Mouse (Mus musculus) cerebellum, adult 8-10 months (tissue): ENCODE results near the gene Sorbs1.

Experiments
- DNase-seq: peaks from one replicate; pipeline ENCODE4 v3.0.0; 2022

Gene Sorbs1

GRCm38 (mm10) chr19:40336694-40337093 is 176.9 kb downstream of the Sorbs1 start:
- DNase-seq = no peak

GRCm38 (mm10) chr19:40333905-40334304 is 179.7 kb downstream of the Sorbs1 start:
- DNase-seq = no peak

GRCm38 (mm10) chr19:40333081-40333480 is 180.5 kb downstream of the Sorbs1 start:
- DNase-seq = no peak

GRCm38 (mm10) chr19:40332303-40332702 is 181.3 kb downstream of the Sorbs1 start:
- DNase-seq = no peak

GRCm38 (mm10) chr19:40331846-40332245 is 181.7 kb downstream of the Sorbs1 start:
- DNase-seq = no peak

- DNase-seq = no peak
These were observed 187.5 kb downstream of the Sorbs1 start for GRCm38 (mm10) chr19:40326126-40326525.

- no peak for DNase-seq
These were observed 188.2 kb downstream of the Sorbs1 start for GRCm38 (mm10) chr19:40325381-40325780.

- DNase-seq = no peak
These were observed 191.4 kb downstream of the Sorbs1 start for GRCm38 (mm10) chr19:40322226-40322625.

- no peak for DNase-seq
These were observed 194.4 kb downstream of the Sorbs1 start for GRCm38 (mm10) chr19:40319199-40319598.

GRCm38 (mm10) chr19:40318511-40318910 is 195.1 kb downstream of the Sorbs1 start:
- no peak for DNase-seq

- no peak for DNase-seq
These were observed 196.6 kb downstream of the Sorbs1 start for GRCm38 (mm10) chr19:40317001-40317400.

- DNase-seq = no peak
These were observed 199.3 kb downstream of the Sorbs1 start for GRCm38 (mm10) chr19:40314252-40314651.

- DNase-seq = no peak
These were observed 201.9 kb downstream of the Sorbs1 start for GRCm38 (mm10) chr19:40311631-40312030.

- no peak for DNase-seq
These were observed 203.0 kb downstream of the Sorbs1 start for GRCm38 (mm10) chr19:40310410-40311130.

GRCm38 (mm10) chr19:40309911-40310310 is 203.7 kb downstream of the Sorbs1 start:
- DNase-seq = no peak

GRCm38 (mm10) chr19:40307550-40307949 is 206.0 kb downstream of the Sorbs1 start:
- peak; percentile 35 for DNase-seq

GRCm38 (mm10) chr19:40306631-40307030 is 206.9 kb downstream of the Sorbs1 start:
- DNase-seq = no peak

- DNase-seq = no peak
These were observed 208.1 kb downstream of the Sorbs1 start for GRCm38 (mm10) chr19:40305456-40305855.

GRCm38 (mm10) chr19:40302916-40303315 is 210.7 kb downstream of the Sorbs1 start:
- DNase-seq = no peak

- no peak for DNase-seq
These were observed 211.1 kb downstream of the Sorbs1 start for GRCm38 (mm10) chr19:40302477-40302876.

- no peak for DNase-seq
These were observed 213.4 kb downstream of the Sorbs1 start for GRCm38 (mm10) chr19:40299983-40300759.

- DNase-seq = no peak
These were observed 214.4 kb downstream of the Sorbs1 start for GRCm38 (mm10) chr19:40299182-40299581.

- no peak for DNase-seq
These were observed 215.0 kb downstream of the Sorbs1 start for GRCm38 (mm10) chr19:40298574-40298973.

- DNase-seq = no peak
These were observed 215.8 kb downstream of the Sorbs1 start for GRCm38 (mm10) chr19:40297798-40298144.
